In genomic region chr19:36815396-36816271, GRCm38 (mm10) we compare ENCODE assay signal across 8 mouse cellular contexts. TPM values are rescaled to one million over a fixed set of nuclear protein-coding genes. Genes with fewer than 3 reads are reported as not detected.
A peak's percentile ranks its signal among the peaks of the same experiment; 100 is the strongest.
DNase-seq lines count a peak whose midpoint lies in the region; ATAC-seq and TF ChIP-seq lines count a peak whose summit lies in the region.

No protein-coding gene starts in this region.

- 17% methylated on average over 32 of the region's 32 CpGs for WGBS in intestine, postnatal 0 days
- WGBS in limb, embryonic 13.5 days, result 18% methylated on average over 32 of the region's 32 CpGs
- 15% methylated on average over 32 of the region's 32 CpGs for WGBS in midbrain, embryonic 16.5 days

- no peaks in the 10 kb centered on the region for H3K9me3 ChIP-seq in intestine, postnatal 0 days (ENCODE audit: control insufficient read depth)
- no peaks in the 10 kb centered on the region for H3K9me3 ChIP-seq in limb, embryonic 13.5 days
- no peaks in the 10 kb centered on the region for H3K9me3 ChIP-seq in midbrain, embryonic 16.5 days (replicated peaks; ENCODE audit: control insufficient read depth, low read length, poor library complexity, severe bottlenecking)

- H3K27me3 ChIP-seq in intestine, postnatal 0 days (replicated peaks; ENCODE audit: control insufficient read depth, insufficient read depth, low read length), result no peaks in the 10 kb centered on the region
- no peaks in the 10 kb centered on the region for H3K27me3 ChIP-seq in limb, embryonic 13.5 days
- H3K27me3 ChIP-seq in midbrain, embryonic 16.5 days (ENCODE audit: control insufficient read depth, insufficient read depth, low read depth, low read length), result no peaks in the 10 kb centered on the region

- H3K4me2 ChIP-seq in intestine, postnatal 0 days (replicated peaks; ENCODE audit: low read depth), result peak overlapping the region; percentile 45
- H3K4me2 ChIP-seq in limb, embryonic 13.5 days (replicated peaks), result peak overlapping the region; percentile 58
- peak overlapping the region; percentile 38 for H3K4me2 ChIP-seq in midbrain, embryonic 16.5 days (ENCODE audit: low read length)

- no peak overlapping the region for H3K9ac ChIP-seq in intestine, postnatal 0 days (ENCODE audit: low read depth, low read length)
- H3K9ac ChIP-seq in limb, embryonic 13.5 days, result peak overlapping the region; percentile 54
- peak overlapping the region; percentile 1; the same call in 1 of the 2 replicates for H3K9ac ChIP-seq in midbrain, embryonic 16.5 days (ENCODE audit: low read depth, low read length)

- peak; percentile 27 for DNase-seq in urinary bladder, postnatal 14 days (ENCODE audit: low spot score)
- DNase-seq in urinary bladder, postnatal 25 days (ENCODE audit: low spot score), result no peak
- DNase-seq in cerebellum, postnatal 14 days, result peak; percentile 55 to 65
- peak; percentile 63 to 75 for DNase-seq in heart, adult 18-20 months
- DNase-seq in thymus, postnatal 4 days, result peak; percentile 30

- H3K36me3 ChIP-seq in intestine, postnatal 0 days (ENCODE audit: control insufficient read depth, insufficient read depth), result no peaks in the 10 kb centered on the region
- no peaks in the 10 kb centered on the region for H3K36me3 ChIP-seq in limb, embryonic 13.5 days
- H3K36me3 ChIP-seq in midbrain, embryonic 16.5 days (ENCODE audit: control insufficient read depth, insufficient read depth, low read length), result no peaks in the 10 kb centered on the region

- no peak overlapping the region for H3K27ac ChIP-seq in intestine, postnatal 0 days (ENCODE audit: low read depth, low read length)
- H3K27ac ChIP-seq in limb, embryonic 13.5 days, result no peak overlapping the region
- no peak overlapping the region for H3K27ac ChIP-seq in midbrain, embryonic 16.5 days (ENCODE audit: low read length)

- no peaks in the 10 kb centered on the region for H3K4me1 ChIP-seq in intestine, postnatal 0 days (replicated peaks; ENCODE audit: control insufficient read depth, insufficient read depth, low read length)
- peaks cover 9% of the 10 kb centered on the region for H3K4me1 ChIP-seq in limb, embryonic 13.5 days
- peaks cover 5% of the 10 kb centered on the region; the same call in 1 of the 2 replicates for H3K4me1 ChIP-seq in midbrain, embryonic 16.5 days (ENCODE audit: control insufficient read depth, insufficient read depth, low read length)

- ATAC-seq in intestine, postnatal 0 days, result peak; percentile 58
- ATAC-seq in limb, embryonic 13.5 days (ENCODE audit: low FRiP score, low read depth), result peak; percentile 85
- peak; percentile 75 for ATAC-seq in midbrain, embryonic 16.5 days

- peak; percentile 86 for TF ChIP-seq CTCF in intestine, postnatal 0 days (IDR thresholded peaks at IDR 0.05; ENCODE audit: low read depth)

- no peak overlapping the region for H3K4me3 ChIP-seq in intestine, postnatal 0 days (ENCODE audit: low read depth, low read length)
- peak overlapping the region; percentile 26 for H3K4me3 ChIP-seq in limb, embryonic 13.5 days
- peak overlapping the region; percentile 3 for H3K4me3 ChIP-seq in midbrain, embryonic 16.5 days (ENCODE audit: low read depth, low read length)

RNA-seq across cellular contexts. Expression of gene Tnks2, which starts 18.4 kb away (rescaled TPM):
- total RNA-seq in heart, adult 18-20 months (2021), result 10 to 100 TPM; 71.9 to 80.4 TPM
- 19.2 and 22.3 TPM in 2 replicates for polyA plus RNA-seq in intestine, postnatal 0 days (2015; fragmentation: Nextera tagmentation; extraction: Ambion mirVana)
- 51.8 and 52.3 TPM in 2 replicates for polyA plus RNA-seq in limb, embryonic 13.5 days (2015; fragmentation: Nextera tagmentation; extraction: Ambion mirVana)
- polyA plus RNA-seq in midbrain, embryonic 16.5 days (2015; fragmentation: Nextera tagmentation; extraction: Ambion mirVana), result 42.4 and 45.4 TPM in 2 replicates
